Mouse (Mus musculus) CD4-positive, CD25-positive, alpha-beta regulatory T cell, adult 2 months (primary cell): ENCODE results near the gene Myo1d.
A peak's percentile ranks its signal among the peaks of the same experiment; 100 is the strongest.

Experiments
- DNase-seq: peaks from one replicate; pipeline ENCODE4 v3.0.0-alpha.2; 2012; ENCODE audit warnings: low read depth, low spot score

The Myo1d gene

GRCm38 (mm10) chr11:80550264-80550663 is 229.6 kb downstream of the Myo1d start:
- DNase-seq: no peak

DNA sequence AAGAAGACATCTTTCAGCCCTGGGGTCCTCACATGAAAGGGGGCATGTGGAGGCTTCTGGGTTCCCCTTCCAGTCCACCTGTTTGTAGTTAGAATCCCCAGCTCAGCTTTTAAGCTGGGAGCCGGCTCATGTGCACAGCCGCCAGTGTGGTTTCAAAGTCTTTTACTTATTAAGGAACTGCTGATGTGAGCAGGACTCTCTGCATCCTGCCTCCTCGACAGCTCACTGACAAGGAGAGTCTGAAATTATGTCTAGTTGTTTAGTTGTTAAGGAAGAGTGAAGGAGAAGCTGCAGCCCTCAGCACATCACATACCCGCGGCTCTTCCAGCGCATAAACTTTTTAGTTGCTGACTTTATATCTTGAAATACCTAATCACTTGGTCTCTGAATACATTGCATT is 230.0 kb downstream of the Myo1d start:
- no peak for DNase-seq

DNA sequence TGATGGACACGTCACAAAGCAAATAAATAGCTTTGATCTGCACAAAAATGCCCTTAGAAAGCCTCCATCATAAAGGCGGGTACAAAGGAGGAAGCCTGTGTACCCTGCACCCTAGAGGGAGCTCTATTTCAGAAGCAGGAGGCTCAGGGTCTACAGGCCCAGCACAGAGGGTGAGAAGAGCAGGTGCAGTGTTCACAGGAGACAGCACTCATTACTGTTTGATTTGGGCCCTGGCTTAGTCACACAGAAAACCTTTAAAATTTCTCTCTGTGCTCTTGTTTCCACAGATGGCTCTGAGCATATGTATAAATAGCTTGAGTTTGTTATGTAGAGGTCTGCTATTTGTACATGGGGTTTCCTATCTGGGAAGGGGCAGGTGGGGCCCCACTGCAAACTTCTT is 233.6 kb downstream of the Myo1d start:
- no peak for DNase-seq

DNA sequence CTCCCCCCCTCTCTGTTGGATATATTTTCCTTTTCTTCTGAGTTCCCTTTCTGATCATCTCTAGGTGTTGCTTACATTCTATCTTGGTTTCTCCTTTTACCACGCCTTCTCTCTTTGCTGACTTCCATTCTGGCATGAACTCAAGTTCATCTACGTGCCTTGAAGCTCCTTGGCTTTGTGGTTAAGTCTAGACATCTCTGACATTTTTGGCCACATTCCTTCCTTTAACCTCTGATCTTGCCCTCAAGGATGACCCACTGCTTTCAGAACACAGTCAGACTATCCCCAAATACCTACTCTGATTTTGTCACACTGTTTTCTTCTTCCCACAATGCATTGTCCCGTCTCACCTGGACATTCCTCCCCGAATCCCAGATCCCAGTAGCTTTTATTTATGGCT is 240.8 kb downstream of the Myo1d start:
- no peak for DNase-seq

GRCm38 (mm10) chr11:80532966-80533365 is 246.9 kb downstream of the Myo1d start:
- DNase-seq: no peak

GRCm38 (mm10) chr11:80529149-80529548 is 250.7 kb downstream of the Myo1d start:
- no peak for DNase-seq

DNA sequence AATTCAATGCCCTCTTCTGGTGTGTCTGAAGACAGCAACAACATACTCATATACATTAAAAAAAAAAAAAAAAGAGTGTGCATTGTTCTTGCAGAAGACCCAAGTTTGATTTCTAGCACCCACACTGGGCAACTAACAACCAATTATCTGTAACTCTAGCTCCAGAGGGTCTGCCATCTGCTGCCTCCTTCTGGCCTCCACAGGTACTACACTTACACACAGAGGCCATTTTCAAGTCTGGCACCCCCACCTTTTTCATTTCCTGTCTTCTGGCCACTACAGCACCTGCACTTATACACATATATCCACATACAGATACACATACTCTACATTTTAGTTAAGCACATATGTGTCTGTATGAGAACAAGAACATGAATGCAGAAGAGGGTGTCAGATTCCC is 252.1 kb downstream of the Myo1d start:
- peak; percentile 50 for DNase-seq

GRCm38 (mm10) chr11:80524213-80524612 is 255.6 kb downstream of the Myo1d start:
- no peak for DNase-seq

DNA sequence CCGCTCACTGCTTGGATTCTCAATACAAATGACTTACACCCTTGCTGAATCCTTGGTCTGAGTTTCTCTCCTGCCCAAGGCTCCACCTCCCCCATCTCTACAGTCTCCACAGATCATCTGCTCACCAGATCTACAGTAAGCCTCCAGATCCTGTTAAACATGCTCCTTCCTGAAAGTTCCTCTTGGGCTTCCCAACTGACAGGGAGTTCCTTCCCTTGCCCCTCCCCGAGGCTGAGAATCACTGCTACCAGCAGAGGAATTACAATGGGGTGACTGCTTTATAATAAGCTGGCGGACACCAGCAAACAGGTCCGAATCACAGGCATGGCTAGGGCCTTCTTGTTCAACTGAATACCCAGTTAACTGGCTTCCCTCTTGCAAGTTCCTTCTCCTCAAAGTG is 256.4 kb downstream of the Myo1d start:
- DNase-seq: no peak

DNA sequence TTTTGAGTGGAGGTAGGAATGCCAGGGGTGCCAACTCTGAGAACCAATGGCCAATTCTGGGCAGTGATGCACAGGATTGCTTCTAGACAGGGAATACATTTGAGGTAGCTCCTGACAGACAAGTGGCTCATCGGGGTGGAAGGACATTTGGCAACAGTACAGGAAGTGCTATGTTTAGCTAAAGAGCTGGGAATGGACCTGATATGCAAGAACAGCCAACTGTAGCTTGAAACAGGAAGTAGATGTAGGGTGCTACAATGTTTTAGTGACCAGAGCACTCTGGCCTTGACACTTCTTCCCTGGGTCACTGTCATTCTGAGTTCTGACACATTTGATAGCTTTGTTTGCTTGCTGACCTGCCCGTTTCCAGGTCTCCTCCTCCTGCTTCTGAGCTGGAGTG is 257.0 kb downstream of the Myo1d start:
- no peak for DNase-seq

DNA sequence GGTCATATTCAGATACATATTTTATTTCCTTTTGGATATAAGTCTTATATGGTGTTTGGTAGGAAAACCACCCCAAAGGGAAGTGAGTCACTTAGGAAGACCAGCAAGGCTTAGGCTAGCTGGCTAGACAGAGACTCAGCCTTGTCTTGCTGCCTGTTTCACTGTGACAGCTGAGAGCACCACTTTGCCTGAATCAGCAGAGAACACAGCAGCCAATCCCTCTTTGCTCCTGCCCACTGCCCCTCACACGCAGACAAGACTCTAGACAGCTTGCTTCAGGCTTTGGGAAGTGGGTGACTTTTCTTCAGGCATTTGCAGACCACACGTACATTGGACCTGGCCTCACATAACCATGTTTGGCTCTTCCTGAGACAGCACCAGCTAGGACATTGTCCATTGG is 258.7 kb downstream of the Myo1d start:
- DNase-seq: no peak

DNA sequence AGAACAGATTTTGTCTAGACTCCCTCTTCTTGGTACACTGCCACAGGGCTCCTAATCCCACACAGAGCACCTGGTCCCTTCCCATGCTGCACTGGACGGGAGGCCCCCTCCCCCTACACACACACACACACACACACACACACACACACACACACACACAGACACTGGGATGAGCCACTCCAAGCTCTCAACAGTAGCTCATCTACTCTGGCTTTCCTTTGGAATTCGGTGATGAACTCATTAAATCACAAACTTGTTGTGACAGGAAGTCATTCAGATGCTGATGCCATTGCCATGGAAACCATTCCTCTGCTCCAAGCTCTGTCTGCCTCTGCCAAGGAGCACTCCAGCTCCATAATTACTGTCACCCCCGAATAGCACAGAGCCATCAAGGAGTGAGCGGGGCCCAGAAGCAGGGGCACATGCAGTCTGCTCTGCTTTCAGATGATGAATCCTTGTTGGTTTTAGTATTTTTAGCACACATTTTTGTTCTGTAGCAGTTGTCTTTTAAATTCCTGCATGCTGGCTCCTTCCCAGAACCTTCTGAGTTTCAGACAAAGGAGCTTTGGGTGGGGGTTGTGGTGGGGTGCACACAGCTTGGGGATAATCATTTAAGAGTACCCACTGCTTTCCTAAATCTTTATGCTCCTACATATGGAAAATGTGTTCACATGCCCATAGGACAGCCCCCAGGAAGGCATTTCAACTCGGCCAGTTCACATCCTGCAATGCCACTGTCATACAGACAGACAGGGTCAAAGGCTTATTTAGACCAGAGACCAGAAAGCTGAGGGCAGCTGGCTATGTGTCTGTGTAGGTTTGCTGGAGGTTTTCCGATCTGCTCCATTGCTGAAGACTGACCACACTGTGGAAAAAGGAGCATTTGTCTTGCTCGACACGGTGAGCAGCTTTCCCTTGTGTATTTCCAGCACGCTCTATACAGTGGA is 261.1 kb downstream of the Myo1d start:
- no peak for DNase-seq

GRCm38 (mm10) chr11:80515895-80516294 is 263.9 kb downstream of the Myo1d start:
- no peak for DNase-seq

DNA sequence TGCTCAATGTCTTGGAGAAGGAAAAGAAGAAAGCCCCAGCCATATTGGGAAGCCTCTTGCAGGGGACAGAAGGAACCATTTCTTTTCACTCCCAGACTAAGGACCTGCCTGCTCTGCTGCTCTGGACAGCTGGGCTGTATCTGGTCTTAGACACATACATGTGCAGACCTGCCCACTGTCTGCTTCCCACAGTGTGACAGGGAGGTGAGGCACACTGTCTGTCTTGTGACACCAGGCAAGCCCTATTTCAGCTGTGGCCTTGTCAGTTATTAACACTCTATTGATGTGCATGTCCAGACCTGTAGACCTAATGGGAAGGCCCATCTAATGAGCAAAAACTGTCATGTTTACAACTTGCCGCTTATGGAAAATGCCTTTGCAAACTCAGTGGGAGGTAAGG is 264.5 kb downstream of the Myo1d start:
- no peak for DNase-seq

DNA sequence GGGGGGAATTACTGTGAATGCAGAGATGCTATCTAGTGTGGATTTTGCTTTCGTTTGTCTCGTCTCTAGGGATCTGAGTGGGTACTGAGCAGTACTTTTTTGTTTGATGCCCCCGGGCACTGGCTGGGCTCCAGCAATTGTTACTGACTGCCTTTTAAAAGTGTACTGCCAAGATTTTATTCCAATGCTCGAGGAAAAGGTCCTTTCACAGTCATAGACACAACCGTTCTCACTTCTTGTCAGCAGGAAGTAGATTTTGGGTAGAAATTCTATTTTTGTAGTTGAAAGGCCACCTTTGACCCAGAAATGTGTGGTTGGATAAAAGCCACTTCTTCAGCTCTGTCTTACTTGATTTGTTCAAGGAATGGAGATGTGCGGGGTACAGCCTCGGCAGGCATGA is 266.0 kb downstream of the Myo1d start:
- no peak for DNase-seq

GRCm38 (mm10) chr11:80512313-80513056 is 267.3 kb downstream of the Myo1d start:
- DNase-seq: no peak

GRCm38 (mm10) chr11:80510124-80510523 is 269.7 kb downstream of the Myo1d start:
- no peak for DNase-seq

DNA sequence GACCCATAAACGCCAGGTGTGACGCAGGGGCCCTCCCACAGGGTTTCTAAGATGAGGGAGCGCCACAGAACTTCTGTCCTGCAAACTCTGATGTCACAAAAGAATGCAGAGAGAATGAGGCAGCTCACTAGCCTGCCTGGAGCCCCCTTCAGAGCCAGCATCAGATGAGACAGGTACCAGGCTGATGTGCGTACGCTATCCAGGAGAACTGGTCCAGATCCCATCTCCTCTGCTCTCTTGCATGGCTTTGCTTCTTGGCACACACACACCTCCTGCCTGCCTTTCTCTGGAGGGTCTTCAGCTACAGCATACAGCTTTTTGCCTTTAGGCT is 270.7 kb downstream of the Myo1d start:
- no peak for DNase-seq

DNA sequence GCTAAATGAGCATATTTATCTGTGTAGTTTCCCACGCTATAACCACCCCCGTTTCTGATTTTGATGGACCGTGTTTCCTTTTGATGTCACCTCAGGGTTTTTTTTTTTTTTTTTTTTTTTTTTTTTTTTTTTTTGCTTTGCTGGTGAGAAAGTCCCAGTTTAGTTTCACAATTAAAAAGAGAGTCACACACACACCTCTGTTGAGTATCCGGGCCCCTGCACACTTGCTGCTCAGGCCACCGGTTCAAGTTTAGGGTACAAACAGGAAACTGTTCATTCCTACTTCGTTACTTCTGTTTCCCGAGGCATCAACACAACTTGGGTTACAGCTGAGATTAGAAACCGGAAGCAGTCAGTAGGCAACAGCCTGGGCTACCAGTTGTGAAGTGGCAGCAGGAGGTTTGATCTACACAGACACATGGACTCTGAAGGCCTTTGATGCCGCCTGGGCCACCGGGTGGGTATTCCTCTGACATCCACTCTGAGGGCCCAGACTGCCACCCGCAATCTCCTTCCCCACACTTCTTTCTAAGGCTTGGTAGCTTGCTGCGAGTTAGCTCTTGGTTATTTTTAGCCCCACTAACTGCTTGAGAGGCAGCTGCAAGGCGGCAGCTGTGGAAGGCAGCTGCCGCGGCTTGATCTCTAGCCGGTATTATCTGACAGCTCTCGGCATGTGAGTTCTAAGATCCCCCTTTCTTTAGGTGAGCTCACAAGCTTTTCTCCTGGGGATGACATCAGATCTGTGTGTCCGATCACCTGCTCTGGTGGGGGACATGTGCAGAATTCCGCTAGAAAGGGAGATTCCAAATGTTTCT is 271.3 kb downstream of the Myo1d start:
- peak; percentile 78 for DNase-seq

DNA sequence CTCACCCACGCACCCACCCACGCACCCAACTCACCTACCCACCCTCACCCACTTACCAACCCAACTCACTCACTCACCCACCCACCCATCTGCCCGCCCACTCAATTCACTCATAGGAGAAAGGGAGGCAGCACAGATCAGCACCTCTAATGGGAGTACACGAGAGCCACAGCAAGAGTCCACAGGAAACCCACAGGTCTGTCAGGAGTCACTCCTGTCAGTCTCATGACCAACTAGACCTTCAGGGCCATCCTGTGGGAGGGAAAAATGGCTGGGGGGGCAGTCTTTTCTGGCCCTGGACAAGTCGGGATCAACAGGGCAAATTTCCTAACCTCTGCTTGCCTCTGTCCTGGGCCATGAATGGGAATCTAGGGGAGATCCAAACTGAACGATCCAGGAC is 272.0 kb downstream of the Myo1d start:
- DNase-seq: peak; percentile 29

- DNase-seq: no peak
These were observed 273.3 kb downstream of the Myo1d start for GRCm38 (mm10) chr11:80506483-80506882.

- no peak for DNase-seq
These were observed 274.2 kb downstream of the Myo1d start for GRCm38 (mm10) chr11:80505581-80505980.
